Mouse (Mus musculus) olfactory bulb, adult 2 months (tissue): ENCODE results near the gene Lin28b.

Source experiments
- CTCF ChIP-seq: fragments of 200-500 bp; IDR thresholded peaks from 2 replicates; pipeline ENCODE4 v1.5.1; 2012; ENCODE audit warnings: low read depth, mild to moderate bottlenecking, low read length, moderate library complexity; ENCODE audit not compliant: insufficient read depth
- POLR2A ChIP-seq: fragments of 200-500 bp; IDR thresholded peaks from 2 replicates; pipeline ENCODE4 v1.6.1; 2012; ENCODE audit warnings: mild to moderate bottlenecking, low read depth, low read length, moderate library complexity; ENCODE audit not compliant: insufficient read depth

- TF ChIP-seq CTCF (no peak), POLR2A (no peak)
Observed at GRCm38 (mm10) chr10:45344381-45344780, 141.8 kb downstream of the Lin28b start.
